Mouse (Mus musculus) left cerebral cortex, postnatal 25 days (tissue): Measurements from ENCODE around the gene Siah1a. TPM values are rescaled to one million over a fixed set of nuclear protein-coding genes. Genes with fewer than 3 reads are reported as not detected.

Experiments used
- DNase-seq, 2 experiments: peaks; one replicate each; pipeline ENCODE4 v3.0.0; 2022; ENCODE audit warnings: low spot score in 2 of 2, mixed read lengths in 1 of 2
- intact Hi-C: fragments of 180-260 bp; cut with DNase I; formaldehyde crosslinking; loops from one replicate; pipeline ENCODE4 v1.15.1; 2025
- total RNA-seq, 2 experiments: library from RNA; stranded (reverse); gene quantifications; 2 replicates each; pipeline ENCODE4 v1.2.3; 2021

Gene Siah1a
- total RNA-seq = 10 to 100 TPM; 28.6 to 32.1 TPM

GRCm38 (mm10) chr8:86745221-86745934 lies at the start of gene Siah1a, which contains the start of gene Gm10638:
Siah1a (minus strand) TSS chr8:86745934.
Gm10638 (plus strand) TSS chr8:86745699.
- DNase-seq = peak; percentile 55 to 70
- intact Hi-C loops = loop anchor here (5.0 kb wide), 2 partner anchors 137 to 152 kb away; no protein-coding TSS in a partner anchor

- intact Hi-C loops = no loop called here
- DNase-seq = no peak
Observed at GRCm38 (mm10) chr8:86794716-86795115, 49.0 kb upstream of the Siah1a start.

- intact Hi-C loops = no loop called here
- no peak for DNase-seq
Observed at GRCm38 (mm10) chr8:86791542-86791941, 45.8 kb upstream of the Siah1a start.

- no peak for DNase-seq
- intact Hi-C loops = no loop called here
Observed at GRCm38 (mm10) chr8:86789576-86789975, 43.8 kb upstream of the Siah1a start.

GRCm38 (mm10) chr8:86787891-86788420 lies 42.2 kb upstream of the Siah1a start:
- DNase-seq = no peak
- intact Hi-C loops = no loop called here

GRCm38 (mm10) chr8:86786498-86786897 lies 40.8 kb upstream of the Siah1a start:
- intact Hi-C loops = no loop called here
- no peak for DNase-seq

- intact Hi-C loops = no loop called here
- peak in 1 of 2 experiments; percentile 14 for DNase-seq
Observed at GRCm38 (mm10) chr8:86781094-86781493, 35.4 kb upstream of the Siah1a start.

GRCm38 (mm10) chr8:86779207-86779606 lies 33.5 kb upstream of the Siah1a start:
- intact Hi-C loops = no loop called here
- no peak for DNase-seq

- intact Hi-C loops = no loop called here
- no peak for DNase-seq
Observed at GRCm38 (mm10) chr8:86769945-86770715, 24.4 kb upstream of the Siah1a start.

- DNase-seq = peak in 1 of 2 experiments; percentile 72
- intact Hi-C loops = no loop called here
Observed at GRCm38 (mm10) chr8:86768499-86768898, 22.8 kb upstream of the Siah1a start.

GRCm38 (mm10) chr8:86766548-86767211 lies 20.9 kb upstream of the Siah1a start:
- peak in 1 of 2 experiments; percentile 12 for DNase-seq
- intact Hi-C loops = no loop called here

GRCm38 (mm10) chr8:86765669-86766068 lies 19.9 kb upstream of the Siah1a start:
- no peak for DNase-seq
- intact Hi-C loops = no loop called here

GRCm38 (mm10) chr8:86765155-86765554 lies 19.4 kb upstream of the Siah1a start:
- intact Hi-C loops = no loop called here
- DNase-seq = no peak

- no peak for DNase-seq
- intact Hi-C loops = no loop called here
Observed at GRCm38 (mm10) chr8:86762806-86763205, 17.1 kb upstream of the Siah1a start.

GRCm38 (mm10) chr8:86760746-86761145 lies 15.0 kb upstream of the Siah1a start:
- DNase-seq = no peak

GRCm38 (mm10) chr8:86759090-86759491 lies 13.4 kb upstream of the Siah1a start:
- DNase-seq = no peak
- intact Hi-C loops = loop anchor here (1.0 kb wide), 1 partner anchor 12 kb away; no protein-coding TSS in a partner anchor

More at GRCm38 (mm10) chr8:86760746-86761145, 15.0 kb upstream of the Siah1a start:
- intact Hi-C loops = no loop called here

- intact Hi-C loops = loop anchor here (1.0 kb wide), 1 partner anchor 11 kb away; no protein-coding TSS in a partner anchor
- DNase-seq = no peak
Observed at GRCm38 (mm10) chr8:86758651-86759050, 12.9 kb upstream of the Siah1a start.

- DNase-seq = peak; percentile 34 to 61
- intact Hi-C loops = no loop called here
Observed at GRCm38 (mm10) chr8:86756948-86757733, 11.4 kb upstream of the Siah1a start.

GRCm38 (mm10) chr8:86749842-86750241 lies 4.1 kb upstream of the Siah1a start:
- DNase-seq = no peak
- intact Hi-C loops = loop anchor here (5.0 kb wide), 2 partner anchors 132 to 147 kb away; no protein-coding TSS in a partner anchor
